Mouse (Mus musculus): ENCODE data around the gene Lrrc8c. TPM values are rescaled to one million over a fixed set of nuclear protein-coding genes. Genes with fewer than 3 reads are reported as not detected.

The Lrrc8c gene
- polyA plus RNA-seq, 1 experiment from 2014 or later: 30.4 TPM

DNA sequence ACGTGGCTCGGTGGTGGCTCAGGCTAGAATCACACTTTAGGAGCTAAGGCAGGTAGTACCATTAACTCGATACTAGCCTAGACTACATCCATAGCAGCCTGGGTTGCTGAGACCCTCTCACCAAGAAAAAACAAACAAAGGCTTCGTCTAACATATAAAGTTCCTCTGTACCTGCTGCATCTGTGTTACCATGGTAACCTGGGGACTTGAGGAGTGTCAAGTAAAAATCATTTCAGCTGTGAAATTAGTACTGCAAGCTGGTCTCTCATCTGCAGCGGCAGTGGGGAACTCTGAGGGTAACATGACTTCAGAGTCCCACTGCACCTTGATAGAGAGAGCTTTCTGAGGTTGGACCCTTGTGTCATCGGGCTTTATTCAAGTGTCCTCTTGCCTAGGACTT lies 68.3 kb downstream of the Lrrc8c start:
- WGBS: 85% methylated on average over 6 of the region's 6 CpGs
- peaks cover 12% of the 10 kb centered on the region for H3K4me1 ChIP-seq (replicated peaks; ENCODE audit: control insufficient read depth, insufficient read depth, low read length)
- no peak for DNase-seq (ENCODE audit: low spot score)

GRCm38 (mm10) chr5:105588683-105589082 lies 69.5 kb downstream of the Lrrc8c start:
- ATAC-seq (replicated peaks; ENCODE audit: low FRiP score) (no peak), DNase-seq (ENCODE audit: low spot score) (no peak)
- Histone ChIP-seq H3K4me3 (ENCODE audit: low read depth, low read length) (no peak overlapping the region), H3K9me3 (ENCODE audit: control insufficient read depth, low read length) (no peaks in the 10 kb centered on the region), H3K27ac (ENCODE audit: low read depth, low read length) (no peak overlapping the region), H3K27me3 (replicated peaks; ENCODE audit: control insufficient read depth, insufficient read depth, low read length) (no peaks in the 10 kb centered on the region), H3K9ac (ENCODE audit: low read depth, low read length) (no peak overlapping the region), H3K4me1 (replicated peaks; ENCODE audit: control insufficient read depth, insufficient read depth, low read length) (peaks cover 12% of the 10 kb centered on the region), H3K4me2 (no peak overlapping the region), H3K36me3 (ENCODE audit: control insufficient read depth, insufficient read depth, low read length) (0 out of 2 replicates have a peak, but pooled peaks cover 2% of the 10 kb centered on the region)
- WGBS: 75% methylated on average over 4 of the region's 4 CpGs

More for the DNA sequence above, 68.3 kb downstream of the Lrrc8c start:
- no peak overlapping the region for H3K4me2 ChIP-seq
- H3K9ac ChIP-seq (ENCODE audit: low read depth, low read length): no peak overlapping the region
- 0 out of 2 replicates have a peak, but pooled peaks cover 2% of the 10 kb centered on the region for H3K36me3 ChIP-seq (ENCODE audit: control insufficient read depth, insufficient read depth, low read length)
- no peak overlapping the region for H3K4me3 ChIP-seq (ENCODE audit: low read depth, low read length)
- H3K27me3 ChIP-seq (replicated peaks; ENCODE audit: control insufficient read depth, insufficient read depth, low read length): no peaks in the 10 kb centered on the region
- H3K9me3 ChIP-seq (ENCODE audit: control insufficient read depth, low read length): no peaks in the 10 kb centered on the region
- no peak overlapping the region for H3K27ac ChIP-seq (ENCODE audit: low read depth, low read length)
- ATAC-seq (replicated peaks; ENCODE audit: low FRiP score): no peak

GRCm38 (mm10) chr5:105589119-105589518 lies 69.9 kb downstream of the Lrrc8c start:
- H3K27me3 ChIP-seq (replicated peaks; ENCODE audit: control insufficient read depth, insufficient read depth, low read length): no peaks in the 10 kb centered on the region
- H3K4me3 ChIP-seq (ENCODE audit: low read depth, low read length): no peak overlapping the region
- H3K36me3 ChIP-seq (ENCODE audit: control insufficient read depth, insufficient read depth, low read length): 0 out of 2 replicates have a peak, but pooled peaks cover 2% of the 10 kb centered on the region
- WGBS: 85% methylated on average over 3 of the region's 3 CpGs
- no peak overlapping the region for H3K27ac ChIP-seq (ENCODE audit: low read depth, low read length)
- no peak overlapping the region for H3K9ac ChIP-seq (ENCODE audit: low read depth, low read length)
- H3K4me1 ChIP-seq (replicated peaks; ENCODE audit: control insufficient read depth, insufficient read depth, low read length): peaks cover 12% of the 10 kb centered on the region
- H3K4me2 ChIP-seq: no peak overlapping the region
- no peaks in the 10 kb centered on the region for H3K9me3 ChIP-seq (ENCODE audit: control insufficient read depth, low read length)
- no peak for ATAC-seq (replicated peaks; ENCODE audit: low FRiP score)
- no peak for DNase-seq (ENCODE audit: low spot score)

DNA sequence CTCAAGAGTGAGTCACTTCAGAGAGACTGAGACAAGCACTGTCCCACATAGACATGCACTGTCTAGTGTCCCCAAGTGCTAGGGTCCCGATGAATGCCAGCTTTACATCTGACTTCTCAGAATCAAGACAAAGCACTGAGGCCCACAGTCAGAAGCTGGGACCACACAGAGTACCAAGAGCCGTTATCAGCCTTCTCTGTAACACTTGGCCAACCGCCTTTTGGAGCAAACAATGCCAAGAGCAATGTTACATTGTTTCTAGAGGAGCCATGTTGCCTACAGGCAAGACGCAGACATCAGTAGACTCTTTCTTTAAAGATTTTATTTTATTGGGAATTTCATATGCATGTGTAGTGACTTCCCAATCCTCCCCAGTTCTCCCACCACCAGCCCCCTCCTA lies 73.2 kb downstream of the Lrrc8c start:
- Histone ChIP-seq H3K27me3 (replicated peaks; ENCODE audit: control insufficient read depth, insufficient read depth, low read length) (no peaks in the 10 kb centered on the region), H3K4me1 (replicated peaks; ENCODE audit: control insufficient read depth, insufficient read depth, low read length) (no peaks in the 10 kb centered on the region), H3K9ac (ENCODE audit: low read depth, low read length) (no peak overlapping the region), H3K36me3 (ENCODE audit: control insufficient read depth, insufficient read depth, low read length) (0 out of 2 replicates have a peak, but pooled peaks cover 2% of the 10 kb centered on the region), H3K4me3 (ENCODE audit: low read depth, low read length) (no peak overlapping the region), H3K4me2 (no peak overlapping the region), H3K9me3 (ENCODE audit: control insufficient read depth, low read length) (no peaks in the 10 kb centered on the region), H3K27ac (ENCODE audit: low read depth, low read length) (no peak overlapping the region)
- DNase-seq (ENCODE audit: low spot score) (no peak), ATAC-seq (replicated peaks; ENCODE audit: low FRiP score) (no peak)
- WGBS: 94% methylated on average over 4 of the region's 4 CpGs

DNA sequence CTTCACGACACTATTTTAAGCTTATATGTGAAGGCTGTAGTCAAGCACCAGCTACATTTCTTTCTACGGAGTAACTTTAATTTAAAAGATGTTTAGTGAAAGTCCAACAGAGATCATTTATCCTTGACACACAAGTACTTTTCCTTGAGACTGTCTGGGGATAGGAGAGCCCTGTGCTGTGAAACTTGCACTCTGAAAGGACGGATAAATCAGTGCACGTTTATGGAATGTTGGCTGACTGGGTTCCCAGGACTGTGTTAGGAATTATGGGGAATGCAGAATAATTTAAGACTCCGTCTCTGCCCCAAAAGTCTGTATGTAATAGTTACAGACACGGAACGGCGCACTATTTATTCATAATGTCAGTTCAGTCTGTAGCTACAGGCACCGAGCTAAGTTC lies 74.4 kb downstream of the Lrrc8c start:
- Histone ChIP-seq H3K9ac (ENCODE audit: low read depth, low read length) (no peak overlapping the region), H3K4me3 (ENCODE audit: low read depth, low read length) (no peak overlapping the region), H3K36me3 (ENCODE audit: control insufficient read depth, insufficient read depth, low read length) (0 out of 2 replicates have a peak, but pooled peaks cover 2% of the 10 kb centered on the region), H3K4me1 (replicated peaks; ENCODE audit: control insufficient read depth, insufficient read depth, low read length) (no peaks in the 10 kb centered on the region), H3K9me3 (ENCODE audit: control insufficient read depth, low read length) (no peaks in the 10 kb centered on the region), H3K4me2 (no peak overlapping the region), H3K27ac (ENCODE audit: low read depth, low read length) (no peak overlapping the region), H3K27me3 (replicated peaks; ENCODE audit: control insufficient read depth, insufficient read depth, low read length) (no peaks in the 10 kb centered on the region)
- WGBS: 94% methylated on average over 9 of the region's 9 CpGs
- no peak for ATAC-seq (replicated peaks; ENCODE audit: low FRiP score)
- no peak for DNase-seq (ENCODE audit: low spot score)

- 79% methylated on average over 9 of the region's 9 CpGs for WGBS
- Histone ChIP-seq H3K27ac (ENCODE audit: low read depth, low read length) (no peak overlapping the region), H3K4me2 (no peak overlapping the region), H3K4me3 (ENCODE audit: low read depth, low read length) (no peak overlapping the region), H3K4me1 (replicated peaks; ENCODE audit: control insufficient read depth, insufficient read depth, low read length) (no peaks in the 10 kb centered on the region), H3K36me3 (ENCODE audit: control insufficient read depth, insufficient read depth, low read length) (no peaks in the 10 kb centered on the region), H3K27me3 (replicated peaks; ENCODE audit: control insufficient read depth, insufficient read depth, low read length) (no peaks in the 10 kb centered on the region), H3K9ac (ENCODE audit: low read depth, low read length) (no peak overlapping the region), H3K9me3 (ENCODE audit: control insufficient read depth, low read length) (no peaks in the 10 kb centered on the region)
- DNase-seq (ENCODE audit: low spot score) (no peak), ATAC-seq (replicated peaks; ENCODE audit: low FRiP score) (no peak)
These were observed 79.7 kb downstream of the Lrrc8c start for GRCm38 (mm10) chr5:105598866-105599265.

- DNase-seq (ENCODE audit: low spot score) (no peak), ATAC-seq (replicated peaks; ENCODE audit: low FRiP score) (no peak)
- no peaks in the 10 kb centered on the region for H3K27me3 ChIP-seq (replicated peaks; ENCODE audit: control insufficient read depth, insufficient read depth, low read length)
- H3K36me3 ChIP-seq (ENCODE audit: control insufficient read depth, insufficient read depth, low read length): no peaks in the 10 kb centered on the region
- H3K9ac ChIP-seq (ENCODE audit: low read depth, low read length): no peak overlapping the region
- no peak overlapping the region for H3K4me3 ChIP-seq (ENCODE audit: low read depth, low read length)
- no peak overlapping the region for H3K4me2 ChIP-seq
- no peaks in the 10 kb centered on the region for H3K9me3 ChIP-seq (ENCODE audit: control insufficient read depth, low read length)
- no peak overlapping the region for H3K27ac ChIP-seq (ENCODE audit: low read depth, low read length)
- WGBS: 65% methylated on average over 4 of the region's 4 CpGs
- no peaks in the 10 kb centered on the region for H3K4me1 ChIP-seq (replicated peaks; ENCODE audit: control insufficient read depth, insufficient read depth, low read length)
These were observed 80.1 kb downstream of the Lrrc8c start for GRCm38 (mm10) chr5:105599315-105599714.

DNA sequence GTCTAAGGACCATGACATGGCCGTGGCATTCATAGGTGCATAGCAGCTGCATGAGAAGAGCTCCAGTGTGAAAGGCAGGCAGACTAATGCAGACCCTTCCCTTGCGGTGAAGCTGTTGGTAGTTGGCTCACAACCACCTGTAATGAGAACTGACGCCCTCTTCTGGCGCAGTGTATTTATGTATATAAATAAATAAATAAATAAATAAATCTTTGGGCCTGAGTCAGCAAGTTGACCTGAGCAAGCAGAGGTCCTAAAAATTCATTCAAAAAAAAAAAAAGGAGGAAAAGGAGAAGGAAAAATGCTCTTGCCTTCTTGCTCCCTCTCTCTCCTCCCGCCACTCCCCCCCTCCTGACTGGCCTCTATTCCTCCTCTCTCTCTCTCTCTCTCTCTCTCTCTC lies 81.8 kb downstream of the Lrrc8c start:
- Histone ChIP-seq H3K4me1 (replicated peaks; ENCODE audit: control insufficient read depth, insufficient read depth, low read length) (no peaks in the 10 kb centered on the region), H3K4me3 (ENCODE audit: low read depth, low read length) (no peak overlapping the region), H3K27ac (ENCODE audit: low read depth, low read length) (no peak overlapping the region), H3K9ac (ENCODE audit: low read depth, low read length) (no peak overlapping the region), H3K27me3 (replicated peaks; ENCODE audit: control insufficient read depth, insufficient read depth, low read length) (no peaks in the 10 kb centered on the region), H3K9me3 (ENCODE audit: control insufficient read depth, low read length) (no peaks in the 10 kb centered on the region), H3K4me2 (no peak overlapping the region), H3K36me3 (ENCODE audit: control insufficient read depth, insufficient read depth, low read length) (no peaks in the 10 kb centered on the region)
- 72% methylated on average over 4 of the region's 5 CpGs for WGBS
- DNase-seq (ENCODE audit: low spot score): no peak
- no peak for ATAC-seq (replicated peaks; ENCODE audit: low FRiP score)

GRCm38 (mm10) chr5:105602585-105602984 lies 83.4 kb downstream of the Lrrc8c start:
- DNase-seq (ENCODE audit: low spot score) (no peak), ATAC-seq (replicated peaks; ENCODE audit: low FRiP score) (no peak)
- Histone ChIP-seq H3K4me1 (replicated peaks; ENCODE audit: control insufficient read depth, insufficient read depth, low read length) (no peaks in the 10 kb centered on the region), H3K36me3 (ENCODE audit: control insufficient read depth, insufficient read depth, low read length) (peaks cover 12% of the 10 kb centered on the region), H3K9ac (ENCODE audit: low read depth, low read length) (no peak overlapping the region), H3K4me3 (ENCODE audit: low read depth, low read length) (no peak overlapping the region), H3K27ac (ENCODE audit: low read depth, low read length) (no peak overlapping the region), H3K9me3 (ENCODE audit: control insufficient read depth, low read length) (no peaks in the 10 kb centered on the region), H3K27me3 (replicated peaks; ENCODE audit: control insufficient read depth, insufficient read depth, low read length) (no peaks in the 10 kb centered on the region), H3K4me2 (no peak overlapping the region)
- 74% methylated on average over 9 of the region's 9 CpGs for WGBS
